Mouse (Mus musculus): ENCODE data around the gene Olfr328. TPM values are rescaled to one million over a fixed set of nuclear protein-coding genes. Genes with fewer than 3 reads are reported as not detected.
"Not testable (repeated sequence)": the region's sequence is repeated elsewhere in the genome, so short reads cannot be mapped to it uniquely, and the experiment has no call there.

Olfr328 gene
- polyA plus RNA-seq, 1 experiment from 2014 or later, result not detected

GRCm38 (mm10) chr11:58534736-58535135, 20.7 kb downstream of the Olfr328 start, which contains the start of gene Olfr330:
Olfr330 (minus strand) TSS chr11:58534836.
- not testable (repeated sequence) for H3K36me3 ChIP-seq; H3K4me3 ChIP-seq (replicated peaks); H3K9ac ChIP-seq; H3K4me1 ChIP-seq (replicated peaks); H3K9me3 ChIP-seq; H3K27ac ChIP-seq; ATAC-seq; H3K4me2 ChIP-seq (replicated peaks); H3K27me3 ChIP-seq (replicated peaks)

DNA sequence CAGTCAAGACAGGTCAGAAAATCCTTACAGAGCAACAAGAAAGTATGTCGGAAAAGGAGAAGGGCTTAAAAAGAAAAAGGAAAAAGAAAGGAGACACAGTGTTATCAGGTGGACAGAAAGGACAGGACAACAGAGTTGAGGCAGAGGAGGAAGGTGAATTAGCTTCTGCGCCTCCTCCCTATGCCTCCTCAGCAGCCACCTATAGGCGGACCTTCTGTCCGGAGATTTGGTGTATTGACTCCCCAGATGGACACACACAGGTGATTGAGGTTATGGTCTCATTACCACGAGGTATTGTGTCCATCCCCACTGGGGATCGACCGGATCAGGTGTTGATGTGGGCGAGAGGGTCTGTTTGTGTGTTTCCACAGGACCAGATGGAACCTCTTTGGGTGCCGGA, 35.7 kb downstream of the Olfr328 start:
- H3K4me2 ChIP-seq (replicated peaks), result not testable (repeated sequence)

GRCm38 (mm10) chr11:58518916-58519315, 36.5 kb downstream of the Olfr328 start:
- not testable (repeated sequence) for H3K4me1 ChIP-seq (replicated peaks); H3K4me2 ChIP-seq (replicated peaks); H3K36me3 ChIP-seq; H3K4me3 ChIP-seq (replicated peaks); H3K9me3 ChIP-seq; ATAC-seq; H3K27me3 ChIP-seq (replicated peaks); H3K27ac ChIP-seq; H3K9ac ChIP-seq
- 89% methylated on average over 18 of the region's 18 CpGs for WGBS

More for the DNA sequence above, 35.7 kb downstream of the Olfr328 start:
- ATAC-seq; H3K4me3 ChIP-seq (replicated peaks); H3K27ac ChIP-seq; H3K9me3 ChIP-seq; H3K27me3 ChIP-seq (replicated peaks); H3K9ac ChIP-seq; H3K4me1 ChIP-seq (replicated peaks); H3K36me3 ChIP-seq: not testable (repeated sequence)
- WGBS, result 95% methylated on average over 7 of the region's 9 CpGs

- not testable (repeated sequence) for H3K4me2 ChIP-seq (replicated peaks); H3K27me3 ChIP-seq (replicated peaks); H3K9me3 ChIP-seq; H3K9ac ChIP-seq; ATAC-seq; H3K4me3 ChIP-seq (replicated peaks); H3K27ac ChIP-seq; H3K4me1 ChIP-seq (replicated peaks); H3K36me3 ChIP-seq
- WGBS, result 85% methylated on average over 19 of the region's 19 CpGs
Measured at GRCm38 (mm10) chr11:58509058-58509457, 46.4 kb downstream of the Olfr328 start.

- H3K4me3 ChIP-seq (replicated peaks); ATAC-seq; H3K9me3 ChIP-seq; H3K4me2 ChIP-seq (replicated peaks); H3K36me3 ChIP-seq; H3K27ac ChIP-seq; H3K4me1 ChIP-seq (replicated peaks); H3K9ac ChIP-seq; H3K27me3 ChIP-seq (replicated peaks): not testable (repeated sequence)
Measured at GRCm38 (mm10) chr11:58502472-58502871, 53.0 kb downstream of the Olfr328 start, which contains the start of gene Olfr331. Olfr331 (minus strand) TSS chr11:58502572.

Other genes with a start within 250 kb of the Olfr328 start
- 22.1 and 23.6 TPM in 2 replicates for gene Zfp692, start 248.6 kb downstream of the Olfr328 start, polyA plus RNA-seq (2015; fragmentation: Nextera tagmentation; extraction: Ambion mirVana)
- 37.0 and 42.7 TPM in 2 replicates for gene Zfp672, start 225.3 kb downstream of the Olfr328 start, polyA plus RNA-seq (2015; fragmentation: Nextera tagmentation; extraction: Ambion mirVana)
- gene Sh3bp5l, start 224.9 kb downstream of the Olfr328 start, polyA plus RNA-seq (2015; fragmentation: Nextera tagmentation; extraction: Ambion mirVana), result 28.5 and 28.6 TPM in 2 replicates
- 874 and 977 TPM in 2 replicates for gene Lypd8, start 176.6 kb downstream of the Olfr328 start, polyA plus RNA-seq (2015; fragmentation: Nextera tagmentation; extraction: Ambion mirVana)
- 0.20 TPM in 1 of 2 replicates, not detected in the other for gene 1810065E05Rik, start 134.5 kb downstream of the Olfr328 start, polyA plus RNA-seq (2015; fragmentation: Nextera tagmentation; extraction: Ambion mirVana)
- not detected in 2 replicates for gene Gm12253, start 123.1 kb downstream of the Olfr328 start, polyA plus RNA-seq (2015; fragmentation: Nextera tagmentation; extraction: Ambion mirVana)
- gene Lypd9, start 102.7 kb downstream of the Olfr328 start, polyA plus RNA-seq (2015; fragmentation: Nextera tagmentation; extraction: Ambion mirVana), result not detected in 2 replicates
- not detected in 2 replicates for gene Olfr30, start 93.4 kb downstream of the Olfr328 start, polyA plus RNA-seq (2015; fragmentation: Nextera tagmentation; extraction: Ambion mirVana)
- not detected in 2 replicates for gene Olfr332, start 63.1 kb downstream of the Olfr328 start, polyA plus RNA-seq (2015; fragmentation: Nextera tagmentation; extraction: Ambion mirVana)
- gene Olfr331, start 53.1 kb downstream of the Olfr328 start, polyA plus RNA-seq (2015; fragmentation: Nextera tagmentation; extraction: Ambion mirVana), result not detected in 2 replicates
- not detected in 2 replicates for gene Olfr330, start 20.8 kb downstream of the Olfr328 start, polyA plus RNA-seq (2015; fragmentation: Nextera tagmentation; extraction: Ambion mirVana)
- gene Olfr329-ps, start 9.2 kb downstream of the Olfr328 start, polyA plus RNA-seq (2015; fragmentation: Nextera tagmentation; extraction: Ambion mirVana), result not detected in 2 replicates
- gene Olfr224, start 14.9 kb upstream of the Olfr328 start, polyA plus RNA-seq (2015; fragmentation: Nextera tagmentation; extraction: Ambion mirVana), result not detected in 2 replicates
- not detected in 2 replicates for gene Olfr325, start 22.1 kb upstream of the Olfr328 start, polyA plus RNA-seq (2015; fragmentation: Nextera tagmentation; extraction: Ambion mirVana)
- gene Olfr324, start 39.5 kb upstream of the Olfr328 start, polyA plus RNA-seq (2015; fragmentation: Nextera tagmentation; extraction: Ambion mirVana), result not detected in 2 replicates
- gene 2210407C18Rik, start 60.4 kb upstream of the Olfr328 start, polyA plus RNA-seq (2015; fragmentation: Nextera tagmentation; extraction: Ambion mirVana), result 0.19 TPM in 1 of 2 replicates, not detected in the other
- not detected in 2 replicates for gene Olfr323, start 74.9 kb upstream of the Olfr328 start, polyA plus RNA-seq (2015; fragmentation: Nextera tagmentation; extraction: Ambion mirVana)
- gene Trim58, start 84.8 kb upstream of the Olfr328 start, polyA plus RNA-seq (2015; fragmentation: Nextera tagmentation; extraction: Ambion mirVana), result 0.16 and 0.23 TPM in 2 replicates
- gene Olfr322, start 103.1 kb upstream of the Olfr328 start, polyA plus RNA-seq (2015; fragmentation: Nextera tagmentation; extraction: Ambion mirVana), result not detected in 2 replicates
- gene Olfr320, start 125.5 kb upstream of the Olfr328 start, polyA plus RNA-seq (2015; fragmentation: Nextera tagmentation; extraction: Ambion mirVana), result not detected in 2 replicates
- not detected in 2 replicates for gene Olfr319, start 143.5 kb upstream of the Olfr328 start, polyA plus RNA-seq (2015; fragmentation: Nextera tagmentation; extraction: Ambion mirVana)
- gene Olfr318, start 168.4 kb upstream of the Olfr328 start, polyA plus RNA-seq (2015; fragmentation: Nextera tagmentation; extraction: Ambion mirVana), result not detected in 2 replicates
- not detected in 2 replicates for gene Olfr317, start 183.6 kb upstream of the Olfr328 start, polyA plus RNA-seq (2015; fragmentation: Nextera tagmentation; extraction: Ambion mirVana)
- gene Olfr316, start 197.1 kb upstream of the Olfr328 start, polyA plus RNA-seq (2015; fragmentation: Nextera tagmentation; extraction: Ambion mirVana), result not detected in 2 replicates
- not detected in 2 replicates for gene Olfr315, start 217.6 kb upstream of the Olfr328 start, polyA plus RNA-seq (2015; fragmentation: Nextera tagmentation; extraction: Ambion mirVana)
- gene Olfr314, start 227.3 kb upstream of the Olfr328 start, polyA plus RNA-seq (2015; fragmentation: Nextera tagmentation; extraction: Ambion mirVana), result not detected in 2 replicates
- 16.8 and 17.2 TPM in 2 replicates for gene Fam183b, start 246.3 kb upstream of the Olfr328 start, polyA plus RNA-seq (2015; fragmentation: Nextera tagmentation; extraction: Ambion mirVana)